Mouse (Mus musculus) adrenal gland, postnatal 10 days (tissue): ENCODE measurements at regions not wholly inside any gene's neighbourhood (a gene's known extent, or its start where the extent isn't known, plus 50 kb on each side); places are given as distances from the start of the nearest gene placed in this dataset.

ENCODE experiments used
- DNase-seq: peaks from one replicate; pipeline ENCODE4 v3.0.0; 2021; ENCODE audit warnings: mixed read lengths

- DNase-seq: no peak
Observed at GRCm38 (mm10) chr4:12837097-12837426, 665.2 kb upstream of the Fam92a start.

GRCm38 (mm10) chr4:12836326-12837096 lies 664.7 kb upstream of the Fam92a start:
- DNase-seq: no peak

- DNase-seq: no peak
Observed at GRCm38 (mm10) chr4:12826419-12826818, 654.6 kb upstream of the Fam92a start.

DNA sequence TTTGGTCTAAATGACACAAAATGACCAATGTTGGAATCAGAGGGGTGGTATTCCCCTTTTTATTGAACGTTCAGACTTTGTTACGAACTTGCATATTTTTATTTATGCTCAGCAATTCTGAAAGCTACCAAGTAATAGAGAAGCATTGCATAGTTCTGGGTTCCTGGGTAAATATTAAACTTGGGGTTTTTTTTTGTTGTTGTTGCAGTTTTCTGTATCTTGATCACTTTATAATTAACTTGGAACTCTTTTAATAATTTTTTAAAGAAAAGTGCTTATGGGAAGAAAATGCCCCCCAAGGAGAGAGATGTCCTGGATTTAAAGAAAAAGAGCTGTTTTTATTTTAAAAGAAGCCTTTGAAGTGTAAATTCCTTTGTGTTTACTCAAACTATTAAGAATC lies 642.4 kb upstream of the Fam92a start:
- DNase-seq: no peak

GRCm38 (mm10) chr4:12801186-12801585 lies 629.4 kb upstream of the Fam92a start:
- no peak for DNase-seq

GRCm38 (mm10) chr4:12799564-12799963 lies 627.7 kb upstream of the Fam92a start:
- no peak for DNase-seq

DNA sequence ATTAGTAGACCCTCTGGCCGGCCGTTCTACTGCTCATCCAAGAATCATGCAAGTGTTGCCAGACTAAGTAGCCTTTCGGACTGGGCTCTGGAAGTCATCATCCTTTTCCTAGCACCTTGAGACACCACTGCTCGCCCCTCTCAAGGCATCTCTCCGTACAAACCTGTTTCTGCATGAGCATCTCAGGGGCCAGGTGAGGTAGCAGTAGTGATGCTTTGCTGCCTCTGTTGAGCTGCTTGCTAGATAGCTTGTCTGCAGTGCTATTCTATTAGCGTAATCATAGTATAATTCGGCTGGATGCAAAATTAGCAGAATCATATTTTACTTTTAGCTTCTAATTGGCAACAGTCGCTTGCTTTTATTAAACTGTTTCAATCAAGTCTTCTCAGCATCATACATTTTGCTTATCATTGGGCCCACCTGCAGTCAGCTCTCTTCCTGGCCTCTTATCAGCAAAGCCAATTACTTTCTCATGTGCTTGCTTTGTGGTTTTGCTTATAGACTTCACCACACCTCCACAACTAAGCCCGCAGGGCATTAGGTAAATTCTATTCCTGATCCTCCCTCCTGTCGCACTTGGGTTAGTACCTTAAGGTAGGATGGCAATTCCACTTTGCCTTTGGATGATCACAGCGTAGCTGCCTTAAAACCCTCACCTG lies 621.1 kb upstream of the Fam92a start:
- no peak for DNase-seq

- DNase-seq: no peak
Observed at GRCm38 (mm10) chr4:12791786-12792674, 620.2 kb upstream of the Fam92a start.

GRCm38 (mm10) chr4:12785840-12786239 lies 614.0 kb upstream of the Fam92a start:
- no peak for DNase-seq

GRCm38 (mm10) chr4:12784479-12784878 lies 612.7 kb upstream of the Fam92a start:
- no peak for DNase-seq

DNA sequence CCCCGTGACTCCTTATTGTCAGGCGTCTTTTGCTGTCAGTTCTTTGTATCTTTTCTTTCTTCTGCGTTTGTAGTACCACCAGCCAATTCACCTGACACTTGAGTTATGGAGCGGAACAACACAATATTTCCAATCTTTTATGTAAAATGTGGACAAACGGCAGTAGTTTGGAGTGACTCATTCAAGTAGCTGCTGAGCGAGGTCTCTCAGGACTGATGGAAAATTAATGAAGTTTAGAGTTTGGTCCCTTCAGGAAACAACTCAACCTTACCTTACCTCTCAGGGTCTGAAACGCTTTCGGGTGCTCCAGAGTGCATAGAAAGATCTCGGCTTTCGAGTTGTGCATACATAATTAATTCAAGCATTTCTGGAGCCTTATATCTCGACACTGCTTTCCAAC lies 612.3 kb upstream of the Fam92a start:
- no peak for DNase-seq

DNA sequence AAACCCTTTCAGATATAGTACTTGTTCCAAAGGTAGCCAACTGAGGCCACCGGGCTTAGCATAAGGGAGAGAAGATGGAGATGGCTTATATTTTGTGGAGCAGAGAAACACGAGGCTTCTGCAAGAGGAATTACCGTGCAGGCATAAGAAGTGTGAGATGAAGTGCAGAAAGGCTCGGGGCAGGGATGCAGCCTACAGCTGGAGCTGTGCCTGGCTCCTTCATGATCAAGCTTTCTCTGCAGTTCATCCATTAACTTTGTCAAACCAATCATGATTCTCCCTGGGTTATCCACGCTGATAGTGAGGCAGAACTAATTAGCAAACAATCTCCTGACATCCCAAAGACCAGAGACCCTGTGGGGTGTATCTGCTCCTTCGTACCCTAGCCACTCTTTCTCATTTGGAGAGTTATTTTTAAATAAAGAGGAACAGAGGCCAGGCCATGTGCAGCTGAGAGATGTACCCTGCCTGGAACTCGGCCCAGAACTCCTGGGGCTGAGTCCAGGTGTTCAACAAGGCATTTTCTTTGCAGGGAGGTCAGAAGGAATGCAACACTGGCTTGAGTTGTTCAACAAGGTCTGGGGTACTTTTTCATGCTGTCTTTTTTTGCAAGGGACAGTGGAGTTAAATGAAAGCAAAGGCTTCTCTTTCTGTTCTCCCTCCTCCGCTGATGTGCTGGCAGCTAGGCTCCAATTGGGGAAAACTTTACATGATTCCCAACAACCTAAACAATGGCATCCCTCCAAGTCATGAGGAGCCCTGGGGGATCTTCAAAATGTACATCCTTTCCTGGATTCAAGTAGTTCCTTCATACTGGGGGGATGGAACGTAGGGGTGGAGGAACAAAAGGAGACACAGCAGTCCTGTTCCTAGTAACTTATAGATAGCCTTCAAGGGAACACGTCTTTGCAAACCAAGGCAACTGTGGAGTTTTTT lies 610.4 kb upstream of the Fam92a start:
- DNase-seq: no peak

GRCm38 (mm10) chr4:12780254-12780653 lies 608.4 kb upstream of the Fam92a start:
- no peak for DNase-seq

- DNase-seq: no peak
Observed at GRCm38 (mm10) chr4:12779211-12779610, 607.4 kb upstream of the Fam92a start.

DNA sequence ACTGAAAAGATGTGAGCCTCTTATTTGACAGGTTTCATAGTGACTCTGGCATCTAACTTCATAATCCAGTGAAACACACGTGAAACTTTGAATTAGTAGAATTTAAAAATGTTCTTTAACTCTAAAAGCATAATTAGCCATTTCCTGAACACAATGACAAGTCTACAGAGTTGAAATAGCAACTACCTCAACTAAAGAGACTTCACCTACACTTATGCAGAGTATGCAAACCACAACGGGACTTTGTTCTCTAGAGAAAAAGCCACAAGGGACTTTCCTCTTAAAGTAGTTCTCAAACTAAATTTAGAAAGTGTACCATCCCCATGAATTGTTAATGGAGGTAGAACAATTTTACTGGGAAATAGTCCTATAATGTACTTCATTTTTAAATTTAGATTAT lies 606.3 kb upstream of the Fam92a start:
- no peak for DNase-seq

GRCm38 (mm10) chr4:12776217-12776578 lies 604.4 kb upstream of the Fam92a start:
- DNase-seq: no peak

- DNase-seq: no peak
Observed at GRCm38 (mm10) chr4:12775524-12776216, 603.9 kb upstream of the Fam92a start.

DNA sequence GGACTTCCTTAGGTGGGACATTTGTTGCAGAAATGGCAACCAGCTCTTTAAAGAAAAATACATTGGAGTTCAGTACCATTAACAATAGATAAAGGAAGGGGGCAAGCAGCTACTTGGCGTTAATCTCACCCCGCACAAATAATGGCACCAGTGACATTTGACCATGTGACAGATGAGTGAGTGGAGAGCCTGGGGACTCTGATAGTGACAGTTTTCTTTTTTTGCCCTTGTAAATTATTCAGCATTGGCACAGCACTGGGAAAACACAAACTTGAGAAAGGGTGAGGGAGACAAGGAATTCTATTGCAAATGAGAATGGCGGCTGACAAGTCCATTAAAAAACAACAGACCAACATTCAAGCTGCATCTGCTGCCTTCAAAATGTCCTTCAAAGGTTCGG lies 603.3 kb upstream of the Fam92a start:
- DNase-seq: no peak

DNA sequence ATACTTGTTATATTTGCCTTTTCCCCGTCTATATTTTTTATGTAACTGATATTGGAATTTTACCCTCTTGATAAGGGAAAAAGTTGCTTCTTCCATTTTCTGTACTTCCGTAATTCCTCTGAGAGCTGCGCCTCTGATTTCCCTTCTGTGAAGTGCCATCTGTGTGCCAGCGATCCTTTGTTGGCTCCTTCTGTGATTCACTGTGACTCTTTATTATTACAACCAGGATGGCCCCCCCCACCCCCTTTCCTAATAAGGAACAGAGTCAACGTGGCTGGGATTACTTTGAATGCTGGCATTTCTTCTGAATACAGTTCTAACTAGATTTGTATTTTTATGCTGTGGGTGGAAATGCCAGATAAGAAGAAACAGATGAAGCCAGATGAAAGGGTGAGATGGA lies 602.9 kb upstream of the Fam92a start:
- DNase-seq: no peak

- no peak for DNase-seq
Observed at GRCm38 (mm10) chr4:12773201-12773600, 601.4 kb upstream of the Fam92a start.

GRCm38 (mm10) chr4:12770131-12770780 lies 598.4 kb upstream of the Fam92a start:
- DNase-seq: no peak
